Mouse (Mus musculus) G1E (cell line): Measurements from ENCODE around the gene Pot1a. TPM values are rescaled to one million over a fixed set of nuclear protein-coding genes. Genes with fewer than 3 reads are reported as not detected.
A peak's percentile ranks its signal among the peaks of the same experiment; 100 is the strongest.

ENCODE experiments used
- ATAC-seq: 2 replicates; pipeline ENCODE4 v1.8.0; 2016; ENCODE audit warnings: mild to moderate bottlenecking; ENCODE audit not compliant: insufficient number of reproducible peaks, poor library complexity, low FRiP score, severe bottlenecking; ENCODE audit errors: extremely low read depth
- DNase-seq: peaks from one replicate; pipeline ENCODE4 v3.0.0; 2012; ENCODE audit warnings: low spot score
- H3K27me3 ChIP-seq: 2 replicates; pipeline ENCODE4 v1.6.1; 2012; ENCODE audit warnings: mild to moderate bottlenecking, low read length, inconsistent platforms; ENCODE audit not compliant: insufficient read depth
- H3K36me3 ChIP-seq: replicated peaks from 2 replicates; pipeline ENCODE3; 2012; ENCODE audit warnings: mild to moderate bottlenecking, inconsistent platforms
- H3K4me1 ChIP-seq: 2 replicates; pipeline ENCODE4 v1.6.1; 2012; ENCODE audit warnings: low read depth, low read length, inconsistent platforms, mixed read lengths; ENCODE audit not compliant: insufficient read depth
- H3K4me3 ChIP-seq: 2 replicates; pipeline ENCODE4 v1.5.1; 2012; ENCODE audit warnings: low read depth, mild to moderate bottlenecking, inconsistent platforms, low read length, moderate library complexity, mixed read lengths
- H3K9me3 ChIP-seq: replicated peaks from 2 replicates; pipeline ENCODE4 v1.6.1; 2012; ENCODE audit warnings: inconsistent platforms
- CTCF ChIP-seq: IDR thresholded peaks from 2 replicates; pipeline ENCODE4 v1.5.1; 2012; ENCODE audit warnings: low read depth, low read length, inconsistent platforms, mixed read lengths
- GATA1 ChIP-seq: IDR thresholded peaks from 2 replicates; pipeline ENCODE4 v1.6.1; 2012; ENCODE audit warnings: borderline replicate concordance, low read length, inconsistent platforms, mixed read lengths
- GATA2 ChIP-seq: IDR thresholded peaks from 2 replicates; pipeline ENCODE4 v1.6.1; 2012; ENCODE audit warnings: low read depth, low read length, inconsistent platforms, borderline replicate concordance
- POLR2AphosphoS5 ChIP-seq: IDR thresholded peaks from 2 replicates; pipeline ENCODE4 v1.6.1; 2012; ENCODE audit warnings: low read depth, low read length, inconsistent platforms; ENCODE audit not compliant: insufficient replicate concordance
- TAL1 ChIP-seq: conservative IDR thresholded peaks from 2 replicates; pipeline ENCODE4 v1.6.1; 2012; ENCODE audit warnings: low read depth, low read length, inconsistent platforms, mixed read lengths
- polyA plus RNA-seq: library from polyadenylated mRNA; stranded (reverse); fragments of >175 nt; gene quantifications from 2 replicates; pipeline ENCODE4 v1.2.3, GENCODE M21; 2012
- total RNA-seq, 2 experiments: library from RNA; stranded (forward) in 1 of 2; stranded (reverse) in 1 of 2; fragments of 200-1000 nt in 1 of 2; fragments of >200 nt in 1 of 2; fragmentation: Nextera tagmentation in 1 of 2; gene quantifications; 2 replicates each; pipeline ENCODE4 v1.2.3; 2014 to 2017

Pot1a gene
- total and polyA plus RNA-seq, 3 experiments, result 1.7 to 78.6 (median 51.5) TPM

GRCm38 (mm10) chr6:25767073-25767472 is 42.0 kb downstream of the Pot1a start:
- no peaks in the 10 kb centered on the region for H3K4me1 ChIP-seq
- H3K36me3 ChIP-seq, result peaks cover 76% of the 10 kb centered on the region
- no peak for TF ChIP-seq TAL1
- TF ChIP-seq GATA2, result no peak
- no peak for TF ChIP-seq GATA1
- no peak for TF ChIP-seq CTCF
- no peak for TF ChIP-seq POLR2AphosphoS5
- no peaks in the 10 kb centered on the region for H3K27me3 ChIP-seq
- H3K9me3 ChIP-seq, result no peaks in the 10 kb centered on the region
- H3K4me3 ChIP-seq, result no peak overlapping the region
- ATAC-seq (peak; percentile 40; the same call in 1 of the 2 replicates), DNase-seq (no peak)

- H3K36me3 ChIP-seq, result peaks cover 78% of the 10 kb centered on the region
- TF ChIP-seq POLR2AphosphoS5 (no peak), TAL1 (no peak), CTCF (no peak), GATA2 (no peak), GATA1 (no peak)
- H3K9me3 ChIP-seq, result no peaks in the 10 kb centered on the region
- no peak overlapping the region for H3K4me3 ChIP-seq
- DNase-seq (no peak), ATAC-seq (no peak)
- no peaks in the 10 kb centered on the region for H3K27me3 ChIP-seq
- no peaks in the 10 kb centered on the region for H3K4me1 ChIP-seq
These were observed 42.8 kb downstream of the Pot1a start for GRCm38 (mm10) chr6:25766283-25766682.

DNA sequence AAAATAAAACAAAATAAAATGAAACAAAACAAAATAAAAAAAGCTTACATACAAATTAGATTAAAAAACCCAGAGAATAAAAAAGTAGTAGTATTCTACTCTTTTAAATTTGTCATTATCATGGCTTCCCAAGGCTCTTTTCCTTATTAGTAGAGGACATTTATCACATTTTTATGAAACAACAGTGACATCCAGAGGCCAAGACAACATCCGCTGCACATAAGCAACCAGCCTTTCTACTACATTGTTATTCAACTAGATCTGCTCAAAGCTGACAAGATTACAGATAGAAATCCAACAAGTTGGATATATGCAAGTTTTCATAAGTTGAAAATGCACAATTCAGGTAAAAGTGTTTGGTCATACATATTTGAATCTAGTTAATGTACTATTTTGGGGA is 56.4 kb downstream of the Pot1a start:
- Histone ChIP-seq H3K4me3 (no peak overlapping the region), H3K4me1 (no peaks in the 10 kb centered on the region), H3K36me3 (peaks cover 59% of the 10 kb centered on the region), H3K9me3 (no peaks in the 10 kb centered on the region), H3K27me3 (no peaks in the 10 kb centered on the region)
- TF ChIP-seq CTCF, result no peak
- no peak for TF ChIP-seq GATA1
- no peak for TF ChIP-seq POLR2AphosphoS5
- no peak for TF ChIP-seq GATA2
- TF ChIP-seq TAL1, result no peak
- ATAC-seq (no peak), DNase-seq (no peak)

- TF ChIP-seq GATA1 (no peak), POLR2AphosphoS5 (no peak), GATA2 (no peak), TAL1 (no peak), CTCF (no peak)
- no peaks in the 10 kb centered on the region for H3K36me3 ChIP-seq
- no peak overlapping the region for H3K4me3 ChIP-seq
- H3K4me1 ChIP-seq, result peaks cover 3% of the 10 kb centered on the region; the same call in 1 of the 2 replicates
- H3K9me3 ChIP-seq, result no peaks in the 10 kb centered on the region
- ATAC-seq (no peak), DNase-seq (no peak)
- H3K27me3 ChIP-seq, result no peaks in the 10 kb centered on the region
These were observed 72.5 kb downstream of the Pot1a start for GRCm38 (mm10) chr6:25736533-25736932.

- peaks cover 5% of the 10 kb centered on the region; the same call in 1 of the 2 replicates for H3K27me3 ChIP-seq
These were observed 82.5 kb downstream of the Pot1a start for GRCm38 (mm10) chr6:25726560-25726959.

DNA sequence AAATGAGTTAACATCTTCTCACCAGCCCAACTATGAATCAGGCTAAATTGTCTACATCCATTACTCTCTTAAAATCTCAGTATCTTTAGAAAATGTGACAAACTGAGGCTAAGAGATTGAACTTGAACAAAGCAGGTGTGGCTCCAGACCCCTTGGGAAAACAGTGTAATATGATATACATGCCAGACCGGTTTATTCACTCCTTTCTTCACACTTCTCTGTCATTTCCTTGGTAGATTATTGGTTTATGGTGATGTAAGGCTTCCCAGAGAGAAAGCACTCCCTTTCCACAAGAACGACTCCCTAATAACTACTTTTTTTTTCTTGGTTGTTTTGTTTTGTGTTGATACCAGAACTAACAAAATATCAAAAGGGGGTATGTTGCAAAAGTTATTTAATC is 98.4 kb downstream of the Pot1a start:
- no peak for ATAC-seq
- TF ChIP-seq TAL1, result no peak
- no peak for TF ChIP-seq POLR2AphosphoS5
- TF ChIP-seq GATA1, result no peak
- no peak for TF ChIP-seq CTCF
- no peak for TF ChIP-seq GATA2

More at GRCm38 (mm10) chr6:25726560-25726959, 82.5 kb downstream of the Pot1a start:
- Histone ChIP-seq H3K4me1 (no peaks in the 10 kb centered on the region), H3K9me3 (no peaks in the 10 kb centered on the region), H3K4me3 (no peak overlapping the region), H3K36me3 (no peaks in the 10 kb centered on the region)
- TF ChIP-seq GATA2, result no peak
- no peak for TF ChIP-seq GATA1
- TF ChIP-seq POLR2AphosphoS5, result no peak
- TF ChIP-seq CTCF, result no peak
- no peak for TF ChIP-seq TAL1
- ATAC-seq (no peak), DNase-seq (no peak)

More for the DNA sequence above, 98.4 kb downstream of the Pot1a start:
- H3K27me3 ChIP-seq, result no peaks in the 10 kb centered on the region
- H3K4me1 ChIP-seq, result no peaks in the 10 kb centered on the region
- DNase-seq, result no peak
- no peaks in the 10 kb centered on the region for H3K9me3 ChIP-seq
- no peak overlapping the region for H3K4me3 ChIP-seq
- no peaks in the 10 kb centered on the region for H3K36me3 ChIP-seq
